Comparison of ENCODE assay signal across 9 mouse cellular contexts in genomic region chr9:54169489-54169888, GRCm38 (mm10).
DNase-seq lines count a peak whose midpoint lies in the region; ATAC-seq and TF ChIP-seq lines count a peak whose summit lies in the region.
"Had no signal": no experiment of that assay in that cellular context is flagged by ENCODE, and none has a peak within 500 bp of the region (broad histone marks: within the 10 kb centered on the region; RNA-seq: fewer than 3 reads in every experiment).

No protein-coding gene starts in this region.

- ATAC-seq in neural tube, embryonic 11.5 days (ENCODE audit: insufficient read depth, low FRiP score, low TSS enrichment) = no peak
- no peak for ATAC-seq in hindbrain, embryonic 11.5 days (ENCODE audit: low FRiP score)
- ATAC-seq in stomach, postnatal 0 days (ENCODE audit: low FRiP score, low TSS enrichment) = no peak

- TF ChIP-seq CTCF in gastrocnemius, adult 2 months (IDR thresholded peaks at IDR 0.05) = peak; percentile 45
- peak; percentile 75 for TF ChIP-seq CTCF in stomach, postnatal 0 days (IDR thresholded peaks at IDR 0.05; ENCODE audit: low read depth)

- no peaks in the 10 kb centered on the region for H3K9me3 ChIP-seq in neural tube, embryonic 11.5 days (ENCODE audit: control insufficient read depth, low read length)
- no peaks in the 10 kb centered on the region for H3K9me3 ChIP-seq in hindbrain, embryonic 11.5 days (ENCODE audit: control insufficient read depth, low read length)
- H3K9me3 ChIP-seq in stomach, postnatal 0 days (ENCODE audit: control insufficient read depth, low read length) = no peaks in the 10 kb centered on the region
- H3K9me3 ChIP-seq: megakaryocyte, embryonic 14.5 days had no signal

- intact Hi-C loops in gastrocnemius, adult 2 months (cut with DNase I) = no loop called here

- H3K36me3 ChIP-seq in neural tube, embryonic 11.5 days (ENCODE audit: control insufficient read depth, insufficient read depth, low read length) = no peaks in the 10 kb centered on the region
- no peaks in the 10 kb centered on the region for H3K36me3 ChIP-seq in hindbrain, embryonic 11.5 days (ENCODE audit: control insufficient read depth, insufficient read depth, low read length)
- no peaks in the 10 kb centered on the region for H3K36me3 ChIP-seq in stomach, postnatal 0 days (ENCODE audit: control insufficient read depth, insufficient read depth, low read length)

- no peak overlapping the region for H3K4me3 ChIP-seq in gastrocnemius, adult 2 months
- H3K4me3 ChIP-seq in neural tube, embryonic 11.5 days (ENCODE audit: low read depth, low read length) = no peak overlapping the region
- no peak overlapping the region for H3K4me3 ChIP-seq in hindbrain, embryonic 11.5 days (ENCODE audit: low read depth, low read length)
- no peak overlapping the region for H3K4me3 ChIP-seq in stomach, postnatal 0 days (ENCODE audit: low read depth, low read length)
- H3K4me3 ChIP-seq: megakaryocyte, embryonic 14.5 days had no signal

- no peak for TF ChIP-seq EP300 in stomach, postnatal 0 days (optimal IDR thresholded peaks at IDR 0.05)

- DNase-seq in gastrocnemius, adult 2 months = no peak
- no peak for DNase-seq in gastrocnemius, adult 18-20 months (ENCODE audit: low spot score)
- DNase-seq in neural tube, embryonic 11.5 days (ENCODE audit: low spot score) = peak; percentile 35
- no peak for DNase-seq in neural tube, embryonic 10.5 days (ENCODE audit: extremely low spot score, low spot score)
- peak; percentile 33 for DNase-seq in hindbrain, embryonic 11.5 days (ENCODE audit: low spot score)
- no peak for DNase-seq in stomach, postnatal 0 days (ENCODE audit: low spot score)
- no peak for DNase-seq in testis, postnatal 10 days (ENCODE audit: low spot score)
- DNase-seq in thymus, adult 18-20 months = no peak

- H3K4me1 ChIP-seq in neural tube, embryonic 11.5 days (ENCODE audit: control insufficient read depth, insufficient read depth, low read length) = no peaks in the 10 kb centered on the region
- no peaks in the 10 kb centered on the region for H3K4me1 ChIP-seq in hindbrain, embryonic 11.5 days (replicated peaks; ENCODE audit: control insufficient read depth, insufficient read depth, low read length)
- no peaks in the 10 kb centered on the region for H3K4me1 ChIP-seq in stomach, postnatal 0 days (replicated peaks; ENCODE audit: control insufficient read depth, insufficient read depth)
- H3K4me1 ChIP-seq: megakaryocyte, embryonic 14.5 days had no signal

- 64% methylated on average over 5 of the region's 5 CpGs for WGBS in neural tube, embryonic 11.5 days
- WGBS in hindbrain, embryonic 11.5 days = 49% methylated on average over 5 of the region's 5 CpGs
- 47% methylated on average over 5 of the region's 5 CpGs for WGBS in stomach, postnatal 0 days

- no peak overlapping the region for H3K4me2 ChIP-seq in neural tube, embryonic 11.5 days (ENCODE audit: low read depth)
- H3K4me2 ChIP-seq in hindbrain, embryonic 11.5 days (replicated peaks; ENCODE audit: low read depth, low read length) = no peak overlapping the region
- no peak overlapping the region for H3K4me2 ChIP-seq in stomach, postnatal 0 days (replicated peaks; ENCODE audit: low read depth)

- H3K9ac ChIP-seq in neural tube, embryonic 11.5 days (ENCODE audit: low read length) = no peak overlapping the region
- H3K9ac ChIP-seq in hindbrain, embryonic 11.5 days (ENCODE audit: low read depth, low read length) = no peak overlapping the region
- H3K9ac ChIP-seq in stomach, postnatal 0 days (ENCODE audit: low read length) = no peak overlapping the region

- H3K27ac ChIP-seq in gastrocnemius, adult 2 months = no peak overlapping the region
- no peak overlapping the region for H3K27ac ChIP-seq in neural tube, embryonic 11.5 days (ENCODE audit: low read depth, low read length)
- no peak overlapping the region for H3K27ac ChIP-seq in hindbrain, embryonic 11.5 days (ENCODE audit: low read depth, low read length)
- no peak overlapping the region for H3K27ac ChIP-seq in stomach, postnatal 0 days (replicated peaks)

- no peaks in the 10 kb centered on the region for H3K27me3 ChIP-seq in neural tube, embryonic 11.5 days (ENCODE audit: control insufficient read depth, insufficient read depth, low read length)
- no peaks in the 10 kb centered on the region for H3K27me3 ChIP-seq in hindbrain, embryonic 11.5 days (ENCODE audit: control insufficient read depth, insufficient read depth, low read length)
- H3K27me3 ChIP-seq in stomach, postnatal 0 days (ENCODE audit: control insufficient read depth, insufficient read depth, low read length) = no peaks in the 10 kb centered on the region
- H3K27me3 ChIP-seq: megakaryocyte, embryonic 14.5 days had no signal

Comparison
In these comparisons a context has a peak if more than half of its experiments do, and no peak if none do; other contexts are left out.
1. DNase-seq: peak in neural tube, embryonic 11.5 days (single experiment) and hindbrain, embryonic 11.5 days (single experiment); none in gastrocnemius, adult 2 months (single experiment), gastrocnemius, adult 18-20 months (single experiment), neural tube, embryonic 10.5 days (single experiment), stomach, postnatal 0 days (single experiment), testis, postnatal 10 days (single experiment) and thymus, adult 18-20 months (0 of 2).